Mouse (Mus musculus): ENCODE measurements around the gene Tmem245.

GRCm38 (mm10) chr4:56837661-56838060, 109.6 kb downstream of the Tmem245 start:
- TF ChIP-seq CTCF (IDR thresholded peaks at IDR 0.05) (no peak), EP300 (IDR thresholded peaks at IDR 0.05) (no peak)

Data from lung, postnatal 0 days (tissue).